Mouse (Mus musculus): ENCODE measurements around the gene Fgfr2.
A peak's percentile ranks its signal among the peaks of the same experiment; 100 is the strongest.

DNA sequence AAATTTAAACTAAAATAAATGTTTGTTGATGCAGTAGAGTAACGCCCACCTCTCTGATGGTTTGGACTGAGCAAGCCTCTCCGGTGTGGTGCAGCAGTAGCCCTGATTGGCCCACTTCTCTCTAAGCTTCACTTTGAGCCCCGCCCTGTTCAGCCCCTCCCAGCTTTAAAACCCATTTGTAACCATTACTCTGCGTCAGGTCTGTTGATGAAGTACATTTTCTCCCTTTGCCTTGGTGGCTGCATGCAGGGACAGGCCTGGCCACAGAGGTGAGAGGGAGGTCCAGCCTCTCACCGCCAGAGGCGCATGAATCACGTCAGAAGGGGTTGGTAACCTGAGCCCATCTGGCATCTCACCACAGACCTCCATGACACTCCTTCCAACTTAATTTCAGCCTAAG is 1513.5 kb downstream of the Fgfr2 start:
- TF ChIP-seq POLR2A (IDR thresholded peaks at IDR 0.05; ENCODE audit: borderline replicate concordance, extremely low read depth, insufficient read depth, insufficient read length, poor library complexity, severe bottlenecking) (no peak), CTCF (IDR thresholded peaks at IDR 0.05; ENCODE audit: borderline replicate concordance, extremely low read depth, insufficient read depth, insufficient read length) (0 out of 2 replicates have a peak, but pooled peaks have one; percentile 23)

Data from brain, embryonic 14.5 days (tissue).